Mouse (Mus musculus) embryonic fibroblast, embryonic 13.5 days (primary cell): Measurements from ENCODE around the gene E130308A19Rik.

Experiments
- CTCF ChIP-seq: IDR thresholded peaks from 2 replicates; pipeline ENCODE4 v1.5.1; 2011; ENCODE audit warnings: mild to moderate bottlenecking, control low read depth, low read length, moderate library complexity, borderline replicate concordance; ENCODE audit not compliant: insufficient read depth
- POLR2A ChIP-seq: IDR thresholded peaks from 2 replicates; pipeline ENCODE4 v1.6.1; 2011; ENCODE audit warnings: low read depth, mild to moderate bottlenecking, control low read depth, low read length, moderate library complexity

- TF ChIP-seq CTCF (no peak), POLR2A (no peak)
Observed at GRCm38 (mm10) chr4:59726501-59726900, 100.5 kb downstream of the E130308A19Rik start.
